Mouse (Mus musculus): Measurements from ENCODE around the gene Rps3a1. TPM values are rescaled to one million over a fixed set of nuclear protein-coding genes. Genes with fewer than 3 reads are reported as not detected.
"Not testable (repeated sequence)": the region's sequence is repeated elsewhere in the genome, so short reads cannot be mapped to it uniquely, and the experiment has no call there.

Rps3a1 gene
- polyA plus RNA-seq, 1 experiment from 2014 or later: 746 TPM

DNA sequence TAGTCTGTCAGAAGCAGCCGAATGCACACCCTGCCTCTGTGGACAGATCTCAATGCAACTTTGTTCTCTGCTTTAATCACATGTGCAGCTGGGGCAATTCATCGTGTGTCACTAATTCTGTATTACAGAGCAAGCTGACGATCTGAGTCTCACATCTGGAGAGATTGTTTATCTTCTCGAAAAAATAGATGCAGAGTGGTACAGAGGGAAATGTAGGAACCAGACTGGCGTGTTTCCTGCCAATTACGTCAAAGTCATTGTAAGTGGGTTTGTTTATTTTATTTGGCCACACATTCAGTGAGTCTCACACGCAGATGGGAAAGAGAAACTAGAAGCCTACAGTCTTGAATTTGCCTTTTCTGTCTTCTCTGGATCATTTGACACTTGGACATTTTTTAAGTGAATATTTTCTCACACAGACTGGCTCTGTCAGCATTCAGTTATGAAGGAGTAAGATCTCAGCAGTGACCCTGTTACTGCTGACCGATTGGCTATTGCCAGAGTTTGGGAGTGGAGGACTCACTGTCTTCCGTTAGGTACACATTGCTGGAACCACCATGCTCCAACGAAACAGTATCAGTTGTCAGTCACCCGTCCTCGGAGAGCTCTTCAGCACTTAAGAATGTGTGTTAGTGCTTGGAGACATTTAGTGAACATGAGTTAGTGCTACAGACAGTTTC lies 27.7 kb downstream of the Rps3a1 start:
- Histone ChIP-seq H3K27ac (no peak overlapping the region), H3K4me3 (no peak overlapping the region), H3K4me2 (no peak overlapping the region), H3K4me1 (replicated peaks) (peaks cover 4% of the 10 kb centered on the region; the same call in 1 of the 2 replicates), H3K9ac (no peak overlapping the region), H3K36me3 (peaks cover 8% of the 10 kb centered on the region; the same call in 1 of the 2 replicates), H3K27me3 (no peaks in the 10 kb centered on the region), H3K9me3 (replicated peaks) (0 out of 2 replicates have a peak, but pooled peaks cover 3% of the 10 kb centered on the region)
- ATAC-seq (replicated peaks; ENCODE audit: insufficient number of reproducible peaks, insufficient read depth, low FRiP score, low read depth): no peak
- WGBS: 60% methylated on average over 12 of the region's 12 CpGs

DNA sequence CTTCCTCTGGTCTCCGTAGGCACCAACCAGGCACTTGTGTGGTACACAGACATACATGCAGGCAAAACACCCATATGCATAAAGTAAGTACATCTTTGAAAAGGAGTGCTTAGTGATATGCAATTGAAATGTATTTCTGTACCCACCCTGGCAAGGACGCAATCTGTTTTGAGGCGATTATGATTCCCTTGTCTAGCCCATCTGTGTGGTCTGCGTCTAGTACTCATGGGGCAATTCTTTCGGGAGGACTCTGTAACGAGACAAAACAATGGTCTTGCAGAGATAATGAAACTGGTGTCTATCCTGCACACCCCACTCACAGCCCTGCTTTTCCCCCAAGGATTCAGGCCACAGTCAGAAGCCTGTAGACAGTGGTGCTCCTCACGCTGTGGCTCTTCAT lies 29.7 kb downstream of the Rps3a1 start:
- H3K27ac ChIP-seq: no peak overlapping the region
- no peak overlapping the region for H3K4me2 ChIP-seq
- 84% methylated on average over 7 of the region's 7 CpGs for WGBS
- no peaks in the 10 kb centered on the region for H3K27me3 ChIP-seq
- no peak for ATAC-seq (replicated peaks; ENCODE audit: insufficient number of reproducible peaks, insufficient read depth, low FRiP score, low read depth)
- H3K4me3 ChIP-seq: no peak overlapping the region
- H3K4me1 ChIP-seq (replicated peaks): peaks cover 4% of the 10 kb centered on the region; the same call in 1 of the 2 replicates
- peaks cover 8% of the 10 kb centered on the region; the same call in 1 of the 2 replicates for H3K36me3 ChIP-seq
- no peak overlapping the region for H3K9ac ChIP-seq
- H3K9me3 ChIP-seq (replicated peaks): 0 out of 2 replicates have a peak, but pooled peaks cover 3% of the 10 kb centered on the region

DNA sequence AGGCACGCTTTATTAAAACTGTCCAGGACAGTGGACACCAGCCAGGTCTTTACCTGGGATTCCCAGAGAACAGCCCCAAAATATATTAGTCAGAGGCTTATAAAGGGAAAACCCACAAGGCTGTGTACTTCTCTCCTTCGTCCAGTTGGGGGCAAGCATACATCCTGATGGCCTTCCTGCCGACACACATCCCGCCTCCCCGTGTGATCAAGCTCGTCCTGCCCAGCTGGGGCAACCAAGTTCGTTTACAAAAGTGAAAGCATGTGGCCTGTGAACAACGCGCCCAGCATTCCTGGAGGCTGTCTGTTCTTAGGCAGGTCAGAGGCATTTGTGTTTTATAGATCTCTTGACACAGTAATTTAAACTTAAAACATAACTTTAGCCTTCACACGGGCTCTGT lies 32.4 kb downstream of the Rps3a1 start:
- Histone ChIP-seq H3K4me1 (replicated peaks) (peaks cover 4% of the 10 kb centered on the region; the same call in 1 of the 2 replicates), H3K9me3 (replicated peaks) (no peaks in the 10 kb centered on the region), H3K36me3 (no peaks in the 10 kb centered on the region; the same call in 1 of the 2 replicates), H3K27me3 (no peaks in the 10 kb centered on the region), H3K9ac (no peak overlapping the region), H3K4me3 (peak overlapping the region; percentile 18; the same call in 1 of the 2 replicates), H3K4me2 (peak overlapping the region; percentile 57), H3K27ac (no peak overlapping the region)
- 16% methylated on average over 10 of the region's 10 CpGs for WGBS
- ATAC-seq (replicated peaks; ENCODE audit: insufficient number of reproducible peaks, insufficient read depth, low FRiP score, low read depth): peak; percentile 60; the same call in 1 of the 2 replicates

DNA sequence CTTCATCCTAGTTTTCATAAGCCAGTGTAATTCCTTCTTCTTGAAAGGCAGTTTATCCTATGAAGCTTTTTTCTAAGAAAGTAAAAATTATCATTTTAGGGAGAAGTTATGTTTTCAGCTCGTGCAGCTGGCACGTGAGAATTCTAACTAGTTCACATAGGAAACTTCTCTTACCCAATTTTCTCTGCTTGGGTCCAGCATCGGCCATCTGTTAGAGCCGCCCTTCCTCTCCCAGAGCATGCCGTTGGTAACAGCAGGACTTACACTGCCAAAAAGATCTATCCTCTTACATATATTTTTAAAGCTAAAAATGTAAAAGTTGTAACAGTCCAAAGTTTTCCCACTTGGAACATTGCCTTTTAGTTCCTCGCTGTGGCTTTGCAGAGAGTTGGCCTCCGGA lies 33.4 kb downstream of the Rps3a1 start:
- Histone ChIP-seq H3K4me1 (replicated peaks) (peaks cover 4% of the 10 kb centered on the region; the same call in 1 of the 2 replicates), H3K9ac (no peak overlapping the region), H3K4me3 (no peak overlapping the region), H3K4me2 (no peak overlapping the region), H3K36me3 (no peaks in the 10 kb centered on the region; the same call in 1 of the 2 replicates), H3K9me3 (replicated peaks) (no peaks in the 10 kb centered on the region), H3K27ac (no peak overlapping the region), H3K27me3 (no peaks in the 10 kb centered on the region)
- WGBS: 79% methylated on average over 7 of the region's 7 CpGs
- ATAC-seq (replicated peaks; ENCODE audit: insufficient number of reproducible peaks, insufficient read depth, low FRiP score, low read depth): no peak

DNA sequence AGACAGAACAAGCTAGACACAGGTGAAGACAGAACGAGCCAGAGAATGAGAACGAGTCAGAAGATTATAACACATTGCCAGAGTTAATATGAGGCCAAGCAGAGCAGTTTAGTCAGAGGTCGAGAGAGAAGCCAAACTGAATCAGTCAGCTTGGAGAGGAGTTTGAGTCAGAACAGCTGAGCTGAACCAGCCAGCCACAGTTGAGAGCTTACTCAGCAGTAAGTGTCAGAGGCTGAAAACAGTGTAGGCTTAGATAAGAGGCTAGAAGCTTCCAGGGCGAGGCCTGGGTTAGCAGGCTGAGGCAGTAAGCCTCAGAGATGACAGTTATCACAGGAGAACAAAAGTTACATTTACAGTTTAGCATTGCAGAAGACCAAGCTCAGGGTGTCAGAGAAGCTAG lies 33.9 kb downstream of the Rps3a1 start:
- Histone ChIP-seq H3K9me3 (replicated peaks) (no peaks in the 10 kb centered on the region), H3K4me1 (replicated peaks) (peaks cover 4% of the 10 kb centered on the region; the same call in 1 of the 2 replicates), H3K36me3 (no peaks in the 10 kb centered on the region; the same call in 1 of the 2 replicates), H3K27ac (no peak overlapping the region), H3K27me3 (no peaks in the 10 kb centered on the region), H3K9ac (no peak overlapping the region), H3K4me2 (no peak overlapping the region), H3K4me3 (no peak overlapping the region)
- WGBS: 67% methylated on average over 4 of the region's 4 CpGs
- no peak for ATAC-seq (replicated peaks; ENCODE audit: insufficient number of reproducible peaks, insufficient read depth, low FRiP score, low read depth)

DNA sequence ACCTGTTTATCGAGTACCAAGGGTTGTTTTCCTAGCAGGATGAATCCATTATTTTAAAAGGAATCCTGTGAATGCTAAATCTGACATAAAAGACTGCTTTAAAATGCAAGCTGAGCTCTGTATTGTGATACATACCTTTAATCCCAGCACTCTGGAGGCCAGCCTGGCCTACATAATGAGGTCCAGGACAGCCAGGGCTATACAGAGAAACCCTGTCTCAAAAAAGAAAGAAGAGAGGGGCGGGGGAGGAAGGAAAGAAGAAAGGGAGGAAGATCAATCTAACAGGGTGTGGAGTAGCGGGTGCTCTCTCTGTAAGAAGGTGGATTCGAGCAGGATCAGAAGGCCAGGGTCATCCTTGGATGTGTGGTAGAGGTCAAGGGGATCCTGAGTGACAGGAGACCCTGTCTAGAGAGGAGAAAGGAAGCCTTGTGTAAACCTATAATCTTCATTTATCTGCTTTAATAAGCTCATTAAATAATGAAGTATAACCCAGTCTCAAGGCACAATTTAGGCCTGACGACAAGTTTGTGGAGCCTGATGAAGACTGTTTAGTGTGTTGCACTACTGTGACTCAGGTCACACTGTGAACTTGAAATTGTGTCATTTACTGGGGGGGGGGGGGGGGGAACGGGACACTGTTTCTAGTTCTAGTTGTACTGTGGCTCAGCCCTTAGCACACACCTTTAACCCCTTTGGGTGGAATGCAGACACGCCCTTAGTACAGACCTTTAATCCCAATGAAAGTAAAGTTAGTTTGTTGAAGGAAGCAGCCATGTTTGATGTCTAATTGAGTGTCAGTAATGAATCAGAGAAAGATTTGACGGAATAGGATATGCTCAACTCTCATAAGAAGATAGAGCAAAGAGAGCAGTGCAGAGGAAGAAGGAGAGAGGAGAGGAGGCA lies 34.6 kb downstream of the Rps3a1 start:
- H3K9ac ChIP-seq: no peak overlapping the region
- no peak overlapping the region for H3K27ac ChIP-seq
- H3K4me1 ChIP-seq (replicated peaks): peaks cover 4% of the 10 kb centered on the region; the same call in 1 of the 2 replicates
- no peaks in the 10 kb centered on the region for H3K27me3 ChIP-seq
- H3K36me3 ChIP-seq: no peaks in the 10 kb centered on the region; the same call in 1 of the 2 replicates
- WGBS: 82% methylated on average over 8 of the region's 8 CpGs
- no peak overlapping the region for H3K4me3 ChIP-seq
- H3K4me2 ChIP-seq: no peak overlapping the region
- ATAC-seq (replicated peaks; ENCODE audit: insufficient number of reproducible peaks, insufficient read depth, low FRiP score, low read depth): no peak
- H3K9me3 ChIP-seq (replicated peaks): no peaks in the 10 kb centered on the region

DNA sequence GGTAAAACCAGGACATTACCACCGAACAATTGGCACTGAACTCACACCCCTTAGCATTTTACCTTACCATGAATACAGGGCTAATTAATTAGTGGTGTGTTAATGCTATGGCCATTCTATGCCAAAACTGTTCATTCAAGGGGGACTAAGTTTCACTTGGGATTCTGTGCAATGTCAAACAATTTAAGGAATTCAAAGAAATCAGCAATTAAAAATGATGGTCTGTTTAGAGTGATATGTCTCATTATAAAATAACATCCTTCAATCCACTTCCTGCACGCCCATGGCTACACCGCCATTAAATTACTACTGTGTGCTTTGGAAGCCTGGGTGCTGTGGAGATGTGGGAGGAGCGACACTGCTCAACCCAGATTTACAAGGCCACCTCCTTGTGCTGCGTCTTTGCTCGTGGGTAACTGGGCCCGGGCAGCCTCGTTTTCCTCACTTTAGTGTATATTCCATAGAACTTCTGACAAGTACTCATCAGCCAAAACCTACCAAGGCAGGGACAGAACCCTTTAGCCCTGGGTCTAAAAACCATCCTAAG lies 36.3 kb downstream of the Rps3a1 start:
- Histone ChIP-seq H3K27ac (no peak overlapping the region), H3K9ac (no peak overlapping the region), H3K4me3 (no peak overlapping the region), H3K36me3 (no peaks in the 10 kb centered on the region; the same call in 1 of the 2 replicates), H3K4me2 (no peak overlapping the region), H3K4me1 (replicated peaks) (peaks cover 4% of the 10 kb centered on the region; the same call in 1 of the 2 replicates), H3K9me3 (replicated peaks) (no peaks in the 10 kb centered on the region), H3K27me3 (no peaks in the 10 kb centered on the region)
- ATAC-seq (replicated peaks; ENCODE audit: insufficient number of reproducible peaks, insufficient read depth, low FRiP score, low read depth): no peak
- 93% methylated on average over 8 of the region's 8 CpGs for WGBS

DNA sequence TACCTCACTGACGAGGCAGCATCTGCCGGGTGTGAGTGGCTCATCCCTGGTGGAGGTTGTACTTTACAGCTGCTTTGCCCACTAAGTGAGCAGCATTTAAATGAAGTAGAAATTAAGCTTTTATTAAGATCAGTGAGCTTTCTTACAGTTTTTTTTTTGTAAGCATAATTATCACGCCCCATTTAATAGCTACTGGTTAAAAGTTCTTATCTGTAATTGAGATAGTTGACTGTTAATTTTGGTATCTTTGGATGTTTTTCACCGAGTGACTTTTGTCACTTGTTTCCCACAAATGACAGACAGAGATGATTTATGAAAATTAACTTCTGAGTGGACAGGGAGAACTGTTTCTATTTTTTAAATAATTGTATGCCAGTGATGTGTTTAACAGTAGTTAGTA lies 37.6 kb downstream of the Rps3a1 start:
- H3K9me3 ChIP-seq (replicated peaks): no peaks in the 10 kb centered on the region
- ATAC-seq (replicated peaks; ENCODE audit: insufficient number of reproducible peaks, insufficient read depth, low FRiP score, low read depth): no peak
- no peaks in the 10 kb centered on the region; the same call in 1 of the 2 replicates for H3K36me3 ChIP-seq
- H3K9ac ChIP-seq: no peak overlapping the region
- 81% methylated on average over 4 of the region's 4 CpGs for WGBS
- peaks cover under 1% of the 10 kb centered on the region; the same call in 1 of the 2 replicates for H3K4me1 ChIP-seq (replicated peaks)
- no peaks in the 10 kb centered on the region for H3K27me3 ChIP-seq
- no peak overlapping the region for H3K4me2 ChIP-seq
- no peak overlapping the region for H3K27ac ChIP-seq
- H3K4me3 ChIP-seq: no peak overlapping the region

DNA sequence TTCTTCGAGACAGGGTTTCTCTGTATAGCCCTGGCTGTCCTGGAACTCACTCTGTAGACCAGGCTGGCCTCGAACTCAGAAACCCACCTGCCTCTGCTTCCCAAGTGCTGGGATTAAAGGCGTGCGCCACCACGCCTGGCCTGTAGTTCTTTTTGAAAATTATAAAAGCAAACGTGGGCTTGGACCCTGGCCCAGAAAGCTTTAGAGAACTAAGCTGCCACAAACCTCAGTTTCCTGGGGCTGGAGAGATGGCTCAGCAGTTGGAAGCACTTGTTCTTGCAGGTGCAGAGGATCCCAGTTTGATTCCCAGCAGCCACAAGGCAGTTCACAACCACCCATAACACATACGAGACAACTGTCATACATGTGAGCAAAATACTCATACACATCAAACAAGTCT lies 38.1 kb downstream of the Rps3a1 start:
- WGBS: 84% methylated on average over 7 of the region's 7 CpGs
- H3K4me3 ChIP-seq; ATAC-seq (replicated peaks; ENCODE audit: insufficient number of reproducible peaks, insufficient read depth, low FRiP score, low read depth): not testable (repeated sequence)

DNA sequence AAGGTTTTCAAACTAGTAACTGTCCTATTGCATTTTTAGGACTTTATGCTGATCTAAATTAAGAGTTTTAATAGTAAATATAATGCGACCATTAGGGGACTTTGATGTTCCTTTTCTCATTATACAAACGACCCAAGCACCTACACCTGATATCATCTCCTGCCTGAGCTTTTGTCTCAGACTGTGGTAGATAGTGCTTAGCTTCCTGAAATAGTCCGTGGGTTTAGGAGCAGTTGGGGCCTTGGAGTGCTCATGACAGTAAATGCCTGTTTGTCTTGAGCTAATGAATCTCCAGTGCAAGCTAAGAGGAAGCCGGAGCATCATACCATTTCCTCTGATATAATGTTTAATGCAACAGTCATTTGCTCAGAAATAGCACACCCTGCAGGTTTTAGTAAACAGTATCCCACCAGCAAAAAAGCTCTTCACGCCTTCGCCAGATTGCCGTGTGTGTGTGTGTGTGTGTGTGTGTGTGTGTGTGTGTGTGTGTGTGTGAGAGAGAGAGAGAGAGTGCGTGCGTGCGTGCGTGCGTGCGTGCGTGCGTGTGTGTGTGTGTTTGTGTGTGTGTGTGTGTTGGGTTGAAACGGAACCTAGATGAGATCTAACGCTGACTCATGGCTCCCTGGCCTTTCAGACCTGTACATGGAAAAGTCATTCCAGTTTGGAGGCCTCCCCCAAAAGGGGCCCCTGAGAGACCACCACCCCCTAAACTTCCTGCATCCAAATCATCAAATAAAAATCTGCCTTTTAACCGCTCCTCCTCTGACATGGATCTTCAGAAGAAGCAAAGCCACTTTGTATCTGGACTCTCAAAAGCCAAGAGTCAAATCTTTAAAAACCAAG lies 38.8 kb downstream of the Rps3a1 start:
- Histone ChIP-seq H3K4me1 (replicated peaks) (no peaks in the 10 kb centered on the region), H3K9me3 (replicated peaks) (no peaks in the 10 kb centered on the region), H3K4me3 (no peak overlapping the region), H3K27me3 (no peaks in the 10 kb centered on the region), H3K36me3 (no peaks in the 10 kb centered on the region; the same call in 1 of the 2 replicates), H3K27ac (no peak overlapping the region), H3K4me2 (no peak overlapping the region), H3K9ac (no peak overlapping the region)
- 83% methylated on average over 17 of the region's 18 CpGs for WGBS
- no peak for ATAC-seq (replicated peaks; ENCODE audit: insufficient number of reproducible peaks, insufficient read depth, low FRiP score, low read depth)

More for the DNA sequence above, 38.1 kb downstream of the Rps3a1 start:
- H3K4me2 ChIP-seq; H3K9me3 ChIP-seq (replicated peaks); H3K36me3 ChIP-seq; H3K4me1 ChIP-seq (replicated peaks); H3K9ac ChIP-seq; H3K27ac ChIP-seq; H3K27me3 ChIP-seq: not testable (repeated sequence)
